Mouse (Mus musculus): ENCODE results near the gene Scimp. TPM values are rescaled to one million over a fixed set of nuclear protein-coding genes. Genes with fewer than 3 reads are reported as not detected.

Scimp gene
- polyA plus RNA-seq, 1 experiment from 2014 or later, result not detected

DNA sequence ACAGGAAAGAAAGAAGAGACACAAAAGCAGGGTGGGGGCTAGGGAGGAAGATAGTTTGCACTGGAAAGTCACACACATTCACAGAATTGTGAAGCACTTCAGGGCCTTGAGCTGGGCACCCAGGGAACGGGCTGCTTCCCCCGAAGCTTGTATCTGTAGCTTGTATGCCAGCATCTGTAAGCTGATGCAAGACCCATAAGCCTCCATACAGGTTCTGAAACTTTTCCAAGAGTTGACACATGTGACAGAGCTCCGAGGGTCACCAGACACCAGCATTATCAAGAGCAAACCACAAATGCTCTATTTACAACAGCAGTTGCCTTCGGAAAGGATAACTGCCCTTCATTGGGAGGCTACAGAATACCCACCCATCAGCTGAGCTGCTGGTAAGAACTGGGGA, 4.8 kb downstream of the Scimp start:
- Histone ChIP-seq H3K9me3 (no peaks in the 10 kb centered on the region), H3K27ac (replicated peaks) (no peak overlapping the region), H3K27me3 (no peaks in the 10 kb centered on the region), H3K4me3 (no peak overlapping the region), H3K9ac (no peak overlapping the region), H3K4me2 (no peak overlapping the region), H3K36me3 (no peaks in the 10 kb centered on the region), H3K4me1 (replicated peaks) (no peaks in the 10 kb centered on the region)
- 86% methylated on average over 4 of the region's 4 CpGs for WGBS
- ATAC-seq (ENCODE audit: low read depth), result no peak

DNA sequence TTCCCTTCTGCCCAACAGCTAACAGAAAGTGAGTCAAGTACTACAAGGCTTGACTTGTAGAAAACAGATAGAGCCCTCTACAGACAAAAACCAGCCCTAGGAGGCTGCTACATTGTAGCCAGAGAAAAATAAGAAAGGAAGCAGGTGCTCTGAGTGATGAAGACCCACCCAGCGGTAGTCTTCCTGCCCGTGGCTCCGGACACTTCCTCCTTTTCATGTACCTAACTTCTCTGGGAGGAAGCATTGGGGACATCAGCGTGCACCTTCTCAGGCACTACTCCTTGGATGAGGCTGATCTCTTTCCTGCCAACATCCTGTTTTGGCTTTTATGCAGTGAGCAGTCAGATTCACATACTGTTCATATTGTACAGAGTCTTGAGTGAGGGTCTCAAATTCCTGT, 5.7 kb downstream of the Scimp start:
- Histone ChIP-seq H3K4me1 (replicated peaks) (no peaks in the 10 kb centered on the region), H3K27ac (replicated peaks) (no peak overlapping the region), H3K27me3 (no peaks in the 10 kb centered on the region), H3K4me2 (no peak overlapping the region), H3K9me3 (no peaks in the 10 kb centered on the region), H3K36me3 (no peaks in the 10 kb centered on the region), H3K9ac (no peak overlapping the region), H3K4me3 (no peak overlapping the region)
- ATAC-seq (ENCODE audit: low read depth), result no peak
- WGBS, result 84% methylated on average over 4 of the region's 4 CpGs

DNA sequence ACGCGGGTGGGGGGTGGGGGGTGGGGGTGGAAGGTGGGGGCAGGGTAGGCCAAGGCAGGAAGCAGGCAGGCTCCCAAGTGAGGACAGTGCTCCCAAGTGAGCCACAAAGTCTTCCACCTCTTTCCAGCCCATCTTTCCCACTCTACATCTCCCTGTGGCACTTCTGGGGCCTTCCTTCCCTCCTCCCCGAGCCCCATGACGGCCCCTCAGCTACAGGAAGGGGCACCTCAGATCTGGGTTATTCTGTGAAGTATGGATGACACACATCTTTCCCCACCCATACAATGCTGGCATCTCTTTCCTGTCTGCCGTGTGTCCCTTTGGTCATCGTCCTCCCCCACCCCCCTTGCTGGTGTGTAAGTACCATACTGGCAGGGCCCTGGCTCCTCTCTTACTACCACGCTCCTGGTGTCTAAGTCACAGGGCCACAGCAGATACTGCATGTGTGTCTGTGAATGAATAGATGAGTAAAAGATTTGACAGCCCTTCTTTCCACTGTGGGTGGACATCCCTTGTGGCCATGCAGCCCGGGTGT, 6.7 kb downstream of the Scimp start:
- no peaks in the 10 kb centered on the region for H3K36me3 ChIP-seq
- no peak overlapping the region for H3K9ac ChIP-seq
- no peaks in the 10 kb centered on the region for H3K4me1 ChIP-seq (replicated peaks)
- WGBS, result 77% methylated on average over 8 of the region's 8 CpGs
- no peak overlapping the region for H3K4me2 ChIP-seq
- H3K27ac ChIP-seq (replicated peaks), result no peak overlapping the region
- no peaks in the 10 kb centered on the region for H3K27me3 ChIP-seq
- no peaks in the 10 kb centered on the region for H3K9me3 ChIP-seq
- no peak for ATAC-seq (ENCODE audit: low read depth)
- no peak overlapping the region for H3K4me3 ChIP-seq

DNA sequence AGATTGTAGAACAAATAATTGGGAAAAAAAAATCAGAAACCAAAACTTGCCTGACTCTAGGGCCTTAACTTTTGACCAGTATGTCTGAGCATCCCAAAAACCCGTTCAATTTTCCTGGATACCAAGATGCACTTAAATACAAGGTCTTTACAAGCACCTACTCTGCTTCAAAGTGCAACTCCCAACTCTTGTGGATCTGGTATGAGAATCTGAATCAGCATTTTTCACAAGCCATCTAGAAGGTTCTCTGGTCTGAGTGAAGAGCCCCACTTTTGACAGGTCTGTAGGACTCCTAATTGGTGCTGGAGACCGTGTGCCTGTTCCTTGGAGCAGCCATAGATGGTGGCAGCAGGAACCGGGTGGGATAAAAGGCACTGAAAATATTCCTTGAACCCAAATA, 8.0 kb downstream of the Scimp start:
- no peak overlapping the region for H3K4me2 ChIP-seq
- ATAC-seq (ENCODE audit: low read depth), result no peak
- WGBS, result 84% methylated on average over 3 of the region's 3 CpGs

DNA sequence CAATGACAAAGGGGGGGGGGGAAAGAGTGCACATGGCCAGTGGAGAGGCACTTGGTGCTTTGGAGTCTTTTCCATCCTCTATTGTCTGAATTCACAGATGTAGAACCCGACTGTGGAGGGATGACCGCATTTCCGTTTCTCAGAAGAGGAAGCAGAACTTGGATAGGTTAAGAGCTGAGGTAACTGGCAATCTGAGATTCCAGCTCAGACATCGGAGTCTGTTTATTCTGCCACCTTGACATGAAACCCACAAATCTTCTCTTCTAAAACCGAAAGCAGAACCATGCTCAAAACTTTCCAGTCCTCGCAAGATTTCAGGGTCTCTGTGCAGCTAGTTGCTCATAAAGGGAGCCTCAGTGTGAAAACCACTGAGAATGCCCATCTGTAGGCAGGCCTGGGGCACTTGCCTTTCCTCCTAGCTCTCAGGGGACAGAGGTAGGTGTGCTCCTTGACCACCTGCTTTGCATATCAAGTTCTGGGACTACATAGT, 8.6 kb downstream of the Scimp start:
- no peaks in the 10 kb centered on the region for H3K36me3 ChIP-seq
- WGBS, result 84% methylated on average over 6 of the region's 6 CpGs
- no peaks in the 10 kb centered on the region for H3K9me3 ChIP-seq
- H3K27ac ChIP-seq (replicated peaks), result no peak overlapping the region
- H3K9ac ChIP-seq, result no peak overlapping the region
- H3K4me1 ChIP-seq (replicated peaks), result no peaks in the 10 kb centered on the region
- no peak overlapping the region for H3K4me2 ChIP-seq
- H3K4me3 ChIP-seq, result no peak overlapping the region
- no peaks in the 10 kb centered on the region for H3K27me3 ChIP-seq
- no peak for ATAC-seq (ENCODE audit: low read depth)

More for the DNA sequence above, 8.0 kb downstream of the Scimp start:
- no peaks in the 10 kb centered on the region for H3K27me3 ChIP-seq
- no peaks in the 10 kb centered on the region for H3K36me3 ChIP-seq
- no peak overlapping the region for H3K27ac ChIP-seq (replicated peaks)
- H3K9ac ChIP-seq, result no peak overlapping the region
- H3K4me3 ChIP-seq, result no peak overlapping the region
- H3K9me3 ChIP-seq, result no peaks in the 10 kb centered on the region
- no peaks in the 10 kb centered on the region for H3K4me1 ChIP-seq (replicated peaks)

DNA sequence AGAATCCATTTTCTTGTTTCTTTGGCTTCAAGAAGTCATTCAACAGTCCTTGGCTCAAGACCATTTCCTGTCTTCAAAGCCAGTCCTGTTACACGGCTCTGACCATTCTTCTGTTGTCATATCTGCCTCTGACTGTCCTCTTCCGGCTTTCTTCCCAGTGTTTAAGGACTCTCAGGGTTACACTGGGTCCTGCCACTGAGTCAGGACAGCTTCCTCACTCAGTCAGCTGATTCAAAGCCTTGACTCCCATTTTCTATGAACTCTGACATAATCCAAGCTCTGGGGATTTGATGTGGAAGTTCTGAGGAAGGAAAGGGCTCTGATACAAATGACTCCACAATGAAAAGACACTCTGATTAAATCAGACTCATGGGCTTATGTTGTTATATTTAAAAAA, 9.5 kb downstream of the Scimp start:
- no peaks in the 10 kb centered on the region for H3K9me3 ChIP-seq
- H3K4me3 ChIP-seq, result no peak overlapping the region
- H3K27ac ChIP-seq (replicated peaks), result no peak overlapping the region
- H3K9ac ChIP-seq, result no peak overlapping the region
- WGBS, result 87% methylated on average over 2 of the region's 2 CpGs
- no peaks in the 10 kb centered on the region for H3K27me3 ChIP-seq
- no peak for ATAC-seq (ENCODE audit: low read depth)
- no peaks in the 10 kb centered on the region for H3K4me1 ChIP-seq (replicated peaks)
- H3K36me3 ChIP-seq, result no peaks in the 10 kb centered on the region
- H3K4me2 ChIP-seq, result no peak overlapping the region

DNA sequence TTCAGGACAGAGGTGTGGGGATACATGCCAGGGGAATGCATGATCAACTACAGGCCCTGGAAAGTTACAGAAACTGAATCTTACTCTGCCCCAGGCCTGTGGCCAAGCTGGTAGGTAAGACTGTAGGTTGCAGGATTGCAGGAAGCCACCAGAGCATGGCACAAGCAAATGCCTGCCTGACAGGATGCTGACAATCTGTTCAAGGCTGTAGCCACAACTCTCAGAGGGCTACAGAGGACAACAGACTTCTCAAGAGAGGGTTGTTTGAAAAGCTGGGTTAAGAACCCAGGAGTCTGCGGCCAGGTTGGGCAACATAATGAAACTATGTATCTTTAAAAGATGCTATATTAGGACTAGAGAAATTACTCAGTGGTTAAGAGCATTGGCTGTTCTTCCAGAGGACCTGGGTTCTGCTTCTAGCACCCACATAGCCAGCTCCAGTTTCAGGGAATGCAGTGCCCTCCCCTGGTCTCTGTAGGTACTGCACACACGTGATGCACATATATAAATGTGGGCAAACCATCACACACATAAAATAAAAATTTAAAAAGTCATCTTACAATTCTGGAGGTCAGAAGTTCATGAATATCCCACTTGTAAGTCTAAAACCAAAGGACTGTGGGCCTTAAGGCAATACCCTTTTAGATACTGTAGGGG, 10.1 kb downstream of the Scimp start:
- Histone ChIP-seq H3K4me1 (replicated peaks) (no peaks in the 10 kb centered on the region), H3K9ac (no peak overlapping the region), H3K36me3 (no peaks in the 10 kb centered on the region), H3K27me3 (no peaks in the 10 kb centered on the region), H3K9me3 (no peaks in the 10 kb centered on the region), H3K4me2 (no peak overlapping the region), H3K27ac (replicated peaks) (no peak overlapping the region), H3K4me3 (no peak overlapping the region)
- 95% methylated on average over 2 of the region's 2 CpGs for WGBS
- ATAC-seq (ENCODE audit: low read depth), result no peak

DNA sequence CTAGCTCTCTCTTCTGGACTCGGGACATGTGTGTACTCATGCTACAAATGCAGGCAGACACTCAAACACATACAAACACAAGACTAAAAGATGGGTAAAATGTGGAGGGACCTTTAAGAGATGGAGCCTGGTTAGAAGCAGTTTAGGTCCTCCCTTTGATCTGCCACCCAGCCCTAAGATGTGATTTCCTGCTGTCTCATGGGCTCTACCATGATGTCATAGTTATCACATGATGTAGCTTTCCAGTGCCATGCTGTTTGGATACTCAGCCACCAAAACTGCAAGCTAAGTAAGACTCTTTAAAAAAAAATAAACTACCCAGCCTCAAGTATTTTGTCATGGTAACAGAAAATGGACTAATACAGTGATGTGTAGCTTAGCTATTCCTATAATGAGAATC, 20.0 kb downstream of the Scimp start:
- H3K4me1 ChIP-seq (replicated peaks), result no peaks in the 10 kb centered on the region
- H3K4me2 ChIP-seq, result no peak overlapping the region
- H3K27me3 ChIP-seq, result no peaks in the 10 kb centered on the region
- WGBS, result 80% methylated on average over 1 of the region's 1 CpGs
- H3K9ac ChIP-seq, result no peak overlapping the region
- ATAC-seq (ENCODE audit: low read depth), result no peak
- H3K36me3 ChIP-seq, result no peaks in the 10 kb centered on the region
- no peaks in the 10 kb centered on the region for H3K9me3 ChIP-seq
- H3K4me3 ChIP-seq, result no peak overlapping the region
- no peak overlapping the region for H3K27ac ChIP-seq (replicated peaks)

DNA sequence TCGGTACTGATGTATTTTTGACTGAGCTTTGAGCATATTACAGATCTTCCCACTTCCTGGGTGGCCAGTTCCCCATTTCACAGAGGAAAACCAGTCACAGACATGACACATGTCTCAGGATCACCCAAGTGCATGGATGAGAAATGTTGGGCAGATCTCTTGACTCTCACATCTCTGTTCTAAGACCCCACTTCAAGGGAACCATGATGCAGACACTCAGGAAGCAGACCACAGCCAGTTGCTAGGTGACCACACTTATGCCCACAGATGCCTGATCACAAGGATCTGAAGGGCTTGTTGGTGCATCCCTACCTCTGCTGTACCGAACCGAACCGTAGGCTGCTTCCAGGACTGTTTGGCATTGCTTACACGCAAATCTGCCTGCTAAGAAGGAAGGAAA, 20.7 kb downstream of the Scimp start:
- H3K4me1 ChIP-seq (replicated peaks), result no peaks in the 10 kb centered on the region
- H3K4me3 ChIP-seq, result no peak overlapping the region
- 89% methylated on average over 5 of the region's 5 CpGs for WGBS
- no peaks in the 10 kb centered on the region for H3K9me3 ChIP-seq
- H3K36me3 ChIP-seq, result no peaks in the 10 kb centered on the region
- no peak overlapping the region for H3K4me2 ChIP-seq
- no peak overlapping the region for H3K9ac ChIP-seq
- ATAC-seq (ENCODE audit: low read depth), result no peak
- no peaks in the 10 kb centered on the region for H3K27me3 ChIP-seq
- no peak overlapping the region for H3K27ac ChIP-seq (replicated peaks)

DNA sequence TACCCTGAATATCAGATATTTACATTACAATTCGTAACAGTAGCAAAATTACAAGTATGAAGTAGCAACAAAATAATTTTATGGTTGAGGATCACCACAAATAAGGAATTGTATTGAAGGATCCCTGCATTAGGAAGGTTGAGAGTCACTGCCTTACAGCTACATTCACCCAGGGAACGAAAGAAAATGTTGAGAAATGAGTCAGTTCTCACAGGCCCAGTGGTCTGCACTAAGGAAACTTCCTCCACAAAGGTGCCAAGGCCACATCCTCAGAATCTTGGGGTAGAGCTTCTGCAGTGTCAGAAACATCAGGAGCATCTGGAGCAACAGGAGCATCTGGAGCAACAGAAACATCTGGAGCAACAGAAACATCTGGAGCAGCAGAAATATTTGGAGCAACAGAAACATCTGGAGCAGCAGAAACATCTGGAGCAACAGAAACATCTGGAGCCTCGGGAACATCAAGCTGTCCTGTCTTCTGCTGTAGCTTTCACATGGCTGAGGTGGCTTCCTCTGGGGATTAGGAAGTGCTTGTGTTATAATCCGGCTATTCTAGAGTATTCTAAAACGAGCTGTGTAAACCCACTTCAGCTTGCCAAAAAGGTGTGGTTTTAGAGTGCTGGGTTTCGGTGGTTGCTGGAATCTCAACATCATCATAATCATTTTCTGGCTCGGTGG, 21.4 kb downstream of the Scimp start:
- no peak for ATAC-seq (ENCODE audit: low read depth)
- no peaks in the 10 kb centered on the region for H3K27me3 ChIP-seq
- H3K4me3 ChIP-seq, result no peak overlapping the region
- no peak overlapping the region for H3K9ac ChIP-seq
- no peak overlapping the region for H3K4me2 ChIP-seq
- H3K4me1 ChIP-seq (replicated peaks), result no peaks in the 10 kb centered on the region
- no peak overlapping the region for H3K27ac ChIP-seq (replicated peaks)
- WGBS, result 80% methylated on average over 7 of the region's 7 CpGs
- no peaks in the 10 kb centered on the region for H3K36me3 ChIP-seq
- no peaks in the 10 kb centered on the region for H3K9me3 ChIP-seq

DNA sequence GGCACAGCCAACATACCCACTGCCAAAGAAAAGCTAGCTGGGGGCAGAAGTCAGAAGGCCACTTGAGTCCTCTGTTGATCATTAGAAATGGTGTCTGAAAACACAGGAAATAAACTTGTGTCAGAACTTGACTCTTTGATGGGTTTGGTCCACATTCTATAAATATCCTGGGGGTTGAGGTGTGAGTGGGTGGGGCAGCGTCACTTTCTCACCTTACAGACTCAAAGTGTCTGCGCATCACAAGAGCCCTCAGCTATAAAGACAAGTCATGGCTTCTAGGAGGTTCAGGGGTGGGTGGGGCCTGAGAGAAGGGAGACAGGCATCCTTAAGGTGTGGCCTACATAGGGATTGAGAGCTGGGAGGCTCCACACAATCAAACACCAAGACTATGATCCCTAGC, 22.0 kb downstream of the Scimp start:
- H3K27ac ChIP-seq (replicated peaks), result no peak overlapping the region
- no peaks in the 10 kb centered on the region for H3K9me3 ChIP-seq
- no peaks in the 10 kb centered on the region for H3K27me3 ChIP-seq
- H3K4me3 ChIP-seq, result no peak overlapping the region
- H3K9ac ChIP-seq, result no peak overlapping the region
- no peak for ATAC-seq (ENCODE audit: low read depth)
- no peaks in the 10 kb centered on the region for H3K36me3 ChIP-seq
- H3K4me1 ChIP-seq (replicated peaks), result no peaks in the 10 kb centered on the region
- no peak overlapping the region for H3K4me2 ChIP-seq
- WGBS, result 86% methylated on average over 2 of the region's 2 CpGs

DNA sequence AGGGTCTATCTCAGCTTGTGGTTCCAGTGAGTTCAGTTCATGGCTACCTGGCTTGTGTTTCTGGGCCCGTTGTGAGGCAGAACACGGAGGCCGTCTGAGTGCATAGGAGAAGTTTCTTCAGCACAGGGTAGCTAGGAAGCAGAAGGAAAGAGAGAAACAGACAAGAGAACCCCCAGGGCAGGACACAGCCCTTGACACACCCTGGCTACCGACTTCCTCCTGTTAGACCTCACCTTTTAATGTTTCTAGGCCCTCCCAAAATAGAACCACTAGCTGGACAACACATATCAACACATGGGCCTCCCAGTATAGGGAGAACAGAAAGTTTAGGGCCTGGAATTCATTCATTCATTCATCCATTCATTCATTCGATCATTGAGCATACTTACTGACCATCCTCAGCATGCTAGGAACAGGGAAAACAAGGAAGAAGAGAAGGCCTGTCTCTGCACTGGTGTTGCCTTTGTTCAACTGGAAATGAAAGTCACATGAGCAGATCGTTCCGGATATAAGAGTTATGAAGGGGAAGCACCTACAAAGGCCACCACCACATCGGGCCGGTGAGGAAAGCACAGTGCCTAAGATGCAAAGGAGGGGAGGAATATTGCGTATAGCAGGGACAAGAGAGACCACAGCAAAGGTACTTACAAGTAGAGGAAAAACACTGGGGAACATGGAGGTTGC, 23.3 kb downstream of the Scimp start:
- 86% methylated on average over 10 of the region's 10 CpGs for WGBS

More for the DNA sequence above, 23.3 kb downstream of the Scimp start:
- Histone ChIP-seq H3K27me3 (no peaks in the 10 kb centered on the region), H3K4me2 (no peak overlapping the region), H3K4me3 (no peak overlapping the region), H3K36me3 (no peaks in the 10 kb centered on the region), H3K9ac (no peak overlapping the region), H3K27ac (replicated peaks) (no peak overlapping the region), H3K4me1 (replicated peaks) (no peaks in the 10 kb centered on the region), H3K9me3 (no peaks in the 10 kb centered on the region)
- no peak for ATAC-seq (ENCODE audit: low read depth)

Data from neural tube, embryonic 13.5 days (tissue).